Mouse (Mus musculus): Measurements from ENCODE around the gene Parp8.

DNA sequence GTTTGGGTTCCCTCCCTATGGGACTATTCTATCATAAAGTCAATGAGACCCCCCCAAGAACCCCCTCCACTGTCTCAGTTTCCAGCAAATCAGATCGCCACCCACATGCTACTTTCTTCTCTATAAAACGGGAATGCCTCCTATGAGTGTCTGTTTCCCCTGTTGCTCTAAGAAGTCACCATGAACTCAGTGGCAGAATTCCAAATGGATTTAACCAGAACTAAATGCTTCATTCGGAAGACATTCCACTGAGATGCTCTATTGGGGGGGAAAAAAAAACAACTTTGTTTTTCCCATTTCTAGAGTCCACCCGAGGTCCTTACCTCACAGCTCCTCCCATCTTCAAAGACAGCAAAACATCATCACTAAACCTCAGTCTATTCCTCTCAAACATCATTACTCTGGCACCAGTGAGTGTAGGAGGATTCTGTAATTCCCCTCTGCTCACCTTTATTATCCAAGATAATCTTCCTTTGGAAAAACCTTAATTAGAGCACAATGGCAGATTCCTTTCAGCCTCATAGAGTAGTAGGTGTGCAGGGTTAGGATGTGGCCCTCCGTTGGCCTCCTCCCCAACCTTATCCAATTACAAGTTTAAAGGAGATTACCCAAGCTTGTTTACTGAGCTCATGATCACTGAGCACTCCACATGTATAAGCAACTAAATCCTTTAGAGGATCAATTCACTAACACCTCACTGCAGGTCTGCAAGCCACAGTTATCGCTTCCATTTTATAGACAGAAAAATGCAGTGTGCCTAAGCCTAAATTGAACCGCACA is 51.1 kb downstream of the Parp8 start:
- TF ChIP-seq EP300 (IDR thresholded peaks at IDR 0.05; ENCODE audit: low read depth) (no peak), CTCF (IDR thresholded peaks at IDR 0.05; ENCODE audit: low read depth) (no peak)
